Mouse (Mus musculus): Measurements from ENCODE around the gene Ralgapb.

The Ralgapb gene

GRCm38 (mm10) chr2:158409595-158410021 is at the start of gene Ralgapb:
TSS of gene Ralgapb (plus strand) at chr2:158409848.
- DNase-seq (ENCODE audit: low read depth in 1 of 2, low spot score in 2 of 2): peak; percentile 96 to 99

- DNase-seq (ENCODE audit: low read depth in 1 of 2, low spot score in 2 of 2): peak; percentile 64 to 70
Observed at GRCm38 (mm10) chr2:158360873-158361677, 48.6 kb upstream of the Ralgapb start.

- DNase-seq (ENCODE audit: low read depth in 1 of 2, low spot score in 2 of 2): no peak
Observed at GRCm38 (mm10) chr2:158361678-158362320, 47.8 kb upstream of the Ralgapb start.

- no peak for DNase-seq (ENCODE audit: low read depth in 1 of 2, low spot score in 2 of 2)
Observed at GRCm38 (mm10) chr2:158364175-158364574, 45.5 kb upstream of the Ralgapb start.

- DNase-seq (ENCODE audit: low read depth in 1 of 2, low spot score in 2 of 2): no peak
Observed at GRCm38 (mm10) chr2:158365099-158365850, 44.4 kb upstream of the Ralgapb start.

GRCm38 (mm10) chr2:158367654-158368053 is 42.0 kb upstream of the Ralgapb start:
- DNase-seq (ENCODE audit: low read depth in 1 of 2, low spot score in 2 of 2): no peak

- DNase-seq (ENCODE audit: low read depth in 1 of 2, low spot score in 2 of 2): no peak
Observed at GRCm38 (mm10) chr2:158368313-158368712, 41.3 kb upstream of the Ralgapb start.

- DNase-seq (ENCODE audit: low read depth in 1 of 2, low spot score in 2 of 2): no peak
Observed at GRCm38 (mm10) chr2:158369474-158370172, 40.0 kb upstream of the Ralgapb start.

GRCm38 (mm10) chr2:158370173-158370550 is 39.5 kb upstream of the Ralgapb start:
- DNase-seq (ENCODE audit: low read depth in 1 of 2, low spot score in 2 of 2): no peak

- no peak for DNase-seq (ENCODE audit: low read depth in 1 of 2, low spot score in 2 of 2)
Observed at GRCm38 (mm10) chr2:158373061-158373460, 36.6 kb upstream of the Ralgapb start.

- DNase-seq (ENCODE audit: low read depth in 1 of 2, low spot score in 2 of 2): no peak
Observed at GRCm38 (mm10) chr2:158373516-158373915, 36.1 kb upstream of the Ralgapb start.

- peak in 1 of 2 experiments; percentile 11 for DNase-seq (ENCODE audit: low read depth in 1 of 2, low spot score in 2 of 2)
Observed at GRCm38 (mm10) chr2:158375443-158376122, 34.1 kb upstream of the Ralgapb start, which contains the start of gene Snhg11. TSS of gene Snhg11 (plus strand) at chr2:158375638.

- DNase-seq (ENCODE audit: low read depth in 1 of 2, low spot score in 2 of 2): no peak
Observed at GRCm38 (mm10) chr2:158376123-158376687, 33.4 kb upstream of the Ralgapb start.

- DNase-seq (ENCODE audit: low read depth in 1 of 2, low spot score in 2 of 2): no peak
Observed at GRCm38 (mm10) chr2:158376798-158377197, 32.9 kb upstream of the Ralgapb start.

GRCm38 (mm10) chr2:158377811-158378210 is 31.8 kb upstream of the Ralgapb start:
- no peak for DNase-seq (ENCODE audit: low read depth in 1 of 2, low spot score in 2 of 2)

- peak in 1 of 2 experiments; percentile 21 for DNase-seq (ENCODE audit: low read depth in 1 of 2, low spot score in 2 of 2)
Observed at GRCm38 (mm10) chr2:158379354-158380078, 30.1 kb upstream of the Ralgapb start.

- no peak for DNase-seq (ENCODE audit: low read depth in 1 of 2, low spot score in 2 of 2)
Observed at GRCm38 (mm10) chr2:158386072-158386471, 23.6 kb upstream of the Ralgapb start.

- DNase-seq (ENCODE audit: low read depth in 1 of 2, low spot score in 2 of 2): no peak
Observed at GRCm38 (mm10) chr2:158389421-158389820, 20.2 kb upstream of the Ralgapb start.

GRCm38 (mm10) chr2:158396369-158396768 is 13.3 kb upstream of the Ralgapb start:
- no peak for DNase-seq (ENCODE audit: low read depth in 1 of 2, low spot score in 2 of 2)
